Mouse (Mus musculus) neural tube, embryonic 11.5 days (tissue): Measurements from ENCODE around the gene Dip2b. TPM values are rescaled to one million over a fixed set of nuclear protein-coding genes. Genes with fewer than 3 reads are reported as not detected.

Experiments used
- ATAC-seq: fragments of 200-750 bp; cut with Nextera tagmentation; 2 replicates; pipeline ENCODE4 v1.8.0; 2017; ENCODE audit warnings: moderate number of reproducible peaks, mild to moderate bottlenecking, moderate TSS enrichment, moderate library complexity; ENCODE audit not compliant: insufficient read depth, low FRiP score, low TSS enrichment
- DNase-seq: peaks from one replicate; pipeline ENCODE4 v3.0.0-alpha.2; 2015; ENCODE audit warnings: low spot score
- H3K27ac ChIP-seq: fragments of 300-500 bp; sonication (generic); 2 replicates; pipeline ENCODE4 v1.5.1; 2014; ENCODE audit warnings: low read depth, mild to moderate bottlenecking, low read length
- H3K27me3 ChIP-seq: fragments of 300-500 bp; sonication (generic); 2 replicates; pipeline ENCODE4 v1.6.1; 2014; ENCODE audit warnings: mild to moderate bottlenecking, low read length, mixed read lengths; ENCODE audit not compliant: control insufficient read depth, insufficient read depth
- H3K36me3 ChIP-seq: fragments of 300-500 bp; sonication (generic); 2 replicates; pipeline ENCODE4 v1.6.1; 2014; ENCODE audit warnings: mild to moderate bottlenecking, low read length, moderate library complexity, mixed read lengths; ENCODE audit not compliant: control insufficient read depth, insufficient read depth
- H3K4me1 ChIP-seq: fragments of 300-500 bp; sonication (generic); 2 replicates; pipeline ENCODE4 v1.6.1; 2014; ENCODE audit warnings: low read length, mixed read lengths; ENCODE audit not compliant: control insufficient read depth, insufficient read depth
- H3K4me2 ChIP-seq: fragments of 300-500 bp; sonication (generic); 2 replicates; pipeline ENCODE4 v1.6.1; 2014; ENCODE audit warnings: low read depth, mild to moderate bottlenecking, moderate library complexity
- H3K4me3 ChIP-seq: fragments of 300-500 bp; sonication (generic); 2 replicates; pipeline ENCODE4 v1.5.1; 2014; ENCODE audit warnings: low read depth, low read length
- H3K9ac ChIP-seq: fragments of 300-500 bp; sonication (generic); 2 replicates; pipeline ENCODE4 v1.6.1; 2014; ENCODE audit warnings: mild to moderate bottlenecking, low read length
- H3K9me3 ChIP-seq: fragments of 300-500 bp; sonication (generic); 2 replicates; pipeline ENCODE4 v1.6.1; 2016; ENCODE audit warnings: low read length; ENCODE audit not compliant: control insufficient read depth
- WGBS: fragments of 180-500 bp; shearing (Covaris S2); extraction: QIAGEN DNeasy Blood & Tissue Kit; methylation state at CpG from one replicate; pipeline ENCODE4 v1.1.7; 2014; 5-methylcytosine and 5-hydroxymethylcytosine counted together
- polyA plus RNA-seq: library from polyadenylated mRNA; unstranded; fragments of >200 nt; fragmentation: Nextera tagmentation; extraction: Ambion mirVana; gene quantifications from 2 replicates; pipeline ENCODE4 v1.2.1, GENCODE M21; 2014

Dip2b gene
- polyA plus RNA-seq, 1 experiment from 2014 or later, result 27.9 TPM

GRCm38 (mm10) chr15:100180221-100180620 lies 141.8 kb downstream of the Dip2b start:
- Histone ChIP-seq H3K4me2 (no peak overlapping the region), H3K9me3 (no peaks in the 10 kb centered on the region), H3K27ac (no peak overlapping the region), H3K4me1 (no peaks in the 10 kb centered on the region), H3K4me3 (no peak overlapping the region), H3K36me3 (peaks cover 16% of the 10 kb centered on the region), H3K27me3 (no peaks in the 10 kb centered on the region), H3K9ac (no peak overlapping the region)
- ATAC-seq, result no peak
- DNase-seq, result no peak
- WGBS, result 90% methylated on average over 4 of the region's 4 CpGs

DNA sequence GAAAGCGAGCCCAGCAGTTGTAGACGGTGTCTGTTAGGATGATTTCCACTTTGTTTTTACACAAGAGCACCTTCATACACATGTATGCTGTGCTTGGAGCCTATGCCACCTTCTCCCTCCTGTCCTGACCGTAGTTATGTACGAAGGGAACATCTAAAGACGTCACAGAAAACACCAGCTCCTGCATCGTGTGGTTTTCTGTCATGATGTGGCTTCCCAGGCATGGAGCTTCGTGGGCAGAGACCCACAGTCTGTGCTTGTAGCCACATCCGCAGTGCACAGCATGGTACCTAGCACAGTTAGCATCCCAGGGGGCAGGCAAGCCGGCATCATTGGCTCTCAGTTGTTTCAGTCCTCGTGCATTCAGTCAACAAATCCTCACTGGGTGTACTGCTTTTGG lies 143.4 kb downstream of the Dip2b start:
- Histone ChIP-seq H3K9me3 (no peaks in the 10 kb centered on the region), H3K4me2 (no peak overlapping the region), H3K9ac (no peak overlapping the region), H3K4me1 (no peaks in the 10 kb centered on the region), H3K36me3 (peaks cover 18% of the 10 kb centered on the region), H3K27ac (no peak overlapping the region), H3K27me3 (no peaks in the 10 kb centered on the region), H3K4me3 (no peak overlapping the region)
- WGBS, result 87% methylated on average over 10 of the region's 10 CpGs
- no peak for DNase-seq
- ATAC-seq, result no peak

- Histone ChIP-seq H3K36me3 (peaks cover 20% of the 10 kb centered on the region), H3K4me2 (no peak overlapping the region), H3K9me3 (no peaks in the 10 kb centered on the region), H3K27ac (no peak overlapping the region), H3K4me3 (no peak overlapping the region), H3K4me1 (no peaks in the 10 kb centered on the region), H3K9ac (no peak overlapping the region), H3K27me3 (no peaks in the 10 kb centered on the region)
- DNase-seq (no peak), ATAC-seq (no peak)
- WGBS, result 88% methylated on average over 28 of the region's 28 CpGs
These were observed 144.2 kb downstream of the Dip2b start for GRCm38 (mm10) chr15:100182526-100183280.

GRCm38 (mm10) chr15:100183510-100183909 lies 145.0 kb downstream of the Dip2b start:
- Histone ChIP-seq H3K4me1 (no peaks in the 10 kb centered on the region), H3K4me3 (no peak overlapping the region), H3K36me3 (peaks cover 20% of the 10 kb centered on the region), H3K9ac (no peak overlapping the region), H3K27me3 (no peaks in the 10 kb centered on the region), H3K4me2 (no peak overlapping the region), H3K9me3 (no peaks in the 10 kb centered on the region), H3K27ac (no peak overlapping the region)
- WGBS, result 92% methylated on average over 10 of the region's 10 CpGs
- ATAC-seq (no peak), DNase-seq (no peak)

GRCm38 (mm10) chr15:100184821-100185496 lies 146.5 kb downstream of the Dip2b start:
- ATAC-seq, result no peak
- Histone ChIP-seq H3K9me3 (no peaks in the 10 kb centered on the region), H3K4me1 (no peaks in the 10 kb centered on the region), H3K4me3 (no peak overlapping the region), H3K36me3 (peaks cover 20% of the 10 kb centered on the region), H3K4me2 (no peak overlapping the region), H3K9ac (no peak overlapping the region), H3K27ac (no peak overlapping the region), H3K27me3 (no peaks in the 10 kb centered on the region)
- DNase-seq, result peak; percentile 22
- WGBS, result 86% methylated on average over 5 of the region's 5 CpGs

- no peak overlapping the region for H3K9ac ChIP-seq
- DNase-seq, result peak; percentile 12
- no peak overlapping the region; the same call in 1 of the 2 replicates for H3K27ac ChIP-seq
- no peak overlapping the region for H3K4me2 ChIP-seq
- WGBS, result 93% methylated on average over 9 of the region's 9 CpGs
- no peaks in the 10 kb centered on the region for H3K4me1 ChIP-seq
- peaks cover 24% of the 10 kb centered on the region for H3K36me3 ChIP-seq
- no peak overlapping the region for H3K4me3 ChIP-seq
- no peaks in the 10 kb centered on the region for H3K9me3 ChIP-seq
- no peak for ATAC-seq
- no peaks in the 10 kb centered on the region for H3K27me3 ChIP-seq
These were observed 147.8 kb downstream of the Dip2b start for GRCm38 (mm10) chr15:100186234-100186633.

- ATAC-seq, result no peak
- WGBS, result 93% methylated on average over 8 of the region's 8 CpGs
- H3K36me3 ChIP-seq, result peaks cover 27% of the 10 kb centered on the region
These were observed 148.6 kb downstream of the Dip2b start for GRCm38 (mm10) chr15:100186882-100187672.

GRCm38 (mm10) chr15:100188542-100188941 lies 150.1 kb downstream of the Dip2b start:
- DNase-seq (no peak), ATAC-seq (no peak)
- H3K4me3 ChIP-seq, result no peak overlapping the region
- no peaks in the 10 kb centered on the region for H3K27me3 ChIP-seq
- no peak overlapping the region for H3K27ac ChIP-seq
- 94% methylated on average over 5 of the region's 5 CpGs for whole genome bisulfite sequencing
- peaks cover 29% of the 10 kb centered on the region for H3K36me3 ChIP-seq
- no peaks in the 10 kb centered on the region for H3K4me1 ChIP-seq
- H3K4me2 ChIP-seq, result no peak overlapping the region
- no peaks in the 10 kb centered on the region for H3K9me3 ChIP-seq
- no peak overlapping the region for H3K9ac ChIP-seq

More at GRCm38 (mm10) chr15:100186882-100187672, 148.6 kb downstream of the Dip2b start:
- Histone ChIP-seq H3K27me3 (no peaks in the 10 kb centered on the region), H3K9ac (no peak overlapping the region), H3K27ac (no peak overlapping the region), H3K4me2 (no peak overlapping the region), H3K9me3 (no peaks in the 10 kb centered on the region), H3K4me3 (no peak overlapping the region), H3K4me1 (no peaks in the 10 kb centered on the region)
- DNase-seq, result no peak
